Mouse (Mus musculus): ENCODE measurements around the gene Adh7. TPM values are rescaled to one million over a fixed set of nuclear protein-coding genes. Genes with fewer than 3 reads are reported as not detected.

The Adh7 gene
- polyA plus RNA-seq, 1 experiment, result 0.25 TPM

DNA sequence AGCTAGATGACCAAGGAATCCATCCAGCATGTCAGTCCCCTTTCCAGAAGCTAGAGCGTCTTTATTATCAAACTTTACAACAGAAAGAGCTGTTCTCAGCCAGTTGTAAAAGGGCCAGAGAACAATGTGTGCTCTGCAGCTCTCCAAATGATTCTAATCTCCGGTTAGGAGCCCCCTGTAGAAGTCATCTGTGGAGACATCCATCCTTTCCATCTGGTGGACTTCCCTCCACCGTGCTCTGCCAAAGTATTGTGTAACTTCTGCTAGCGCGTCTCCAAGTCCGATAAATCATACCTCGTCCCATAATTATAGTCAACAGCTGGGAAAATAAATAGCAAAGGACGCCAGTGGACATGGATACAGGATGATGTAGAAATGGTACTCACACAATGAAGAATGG is 31.2 kb downstream of the Adh7 start:
- peak overlapping the region; percentile 48 for H3K27ac ChIP-seq (ENCODE audit: insufficient read depth, low read depth, low read length)
- no peaks in the 10 kb centered on the region for H3K36me3 ChIP-seq (ENCODE audit: control insufficient read depth, insufficient read depth, low read length)
- peaks cover 24% of the 10 kb centered on the region for H3K4me1 ChIP-seq (ENCODE audit: control insufficient read depth, insufficient read depth, low read length)
- 60% methylated on average over 8 of the region's 8 CpGs for WGBS
- H3K4me3 ChIP-seq (ENCODE audit: insufficient read depth, low read depth, low read length), result no peak overlapping the region
- no peaks in the 10 kb centered on the region for H3K27me3 ChIP-seq (replicated peaks; ENCODE audit: control insufficient read depth, insufficient read depth, low read length)
- peak; percentile 77 for DNase-seq
- TF ChIP-seq POLR2A (IDR thresholded peaks at IDR 0.05; ENCODE audit: low read depth, low read length) (no peak), CTCF (conservative IDR thresholded peaks at IDR 0.05; ENCODE audit: insufficient read depth, insufficient read length, low read depth, low read length) (no peak)

DNA sequence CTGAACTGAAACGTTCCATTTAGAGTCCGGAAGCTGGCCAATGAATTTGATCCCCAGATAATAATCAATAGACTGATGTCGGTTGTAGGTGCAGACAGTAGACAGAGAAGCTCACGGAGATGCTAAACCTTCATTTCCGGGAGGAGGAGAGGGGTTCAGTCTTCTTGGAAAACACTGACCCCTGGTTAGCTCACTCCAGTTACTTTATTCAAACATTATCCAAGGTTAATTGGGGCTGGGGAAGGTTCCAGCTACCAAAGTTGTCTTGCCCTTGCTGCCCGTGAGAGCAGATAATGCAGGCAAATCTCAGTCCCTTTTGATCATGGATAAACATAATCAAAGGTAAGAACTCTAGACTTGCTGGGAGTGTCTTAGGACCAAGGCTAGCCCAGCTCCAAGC is 33.6 kb downstream of the Adh7 start:
- WGBS, result 45% methylated on average over 6 of the region's 6 CpGs
- peaks cover 16% of the 10 kb centered on the region; the same call in 1 of the 2 replicates for H3K4me1 ChIP-seq (ENCODE audit: control insufficient read depth, insufficient read depth, low read length)
- H3K36me3 ChIP-seq (ENCODE audit: control insufficient read depth, insufficient read depth, low read length), result no peaks in the 10 kb centered on the region
- peak overlapping the region; percentile 30 for H3K27ac ChIP-seq (ENCODE audit: insufficient read depth, low read depth, low read length)
- TF ChIP-seq CTCF (conservative IDR thresholded peaks at IDR 0.05; ENCODE audit: insufficient read depth, insufficient read length, low read depth, low read length), result no peak
- TF ChIP-seq POLR2A (IDR thresholded peaks at IDR 0.05; ENCODE audit: low read depth, low read length), result no peak
- H3K4me3 ChIP-seq (ENCODE audit: insufficient read depth, low read depth, low read length), result no peak overlapping the region
- no peaks in the 10 kb centered on the region for H3K27me3 ChIP-seq (replicated peaks; ENCODE audit: control insufficient read depth, insufficient read depth, low read length)
- DNase-seq, result peak; percentile 86

DNA sequence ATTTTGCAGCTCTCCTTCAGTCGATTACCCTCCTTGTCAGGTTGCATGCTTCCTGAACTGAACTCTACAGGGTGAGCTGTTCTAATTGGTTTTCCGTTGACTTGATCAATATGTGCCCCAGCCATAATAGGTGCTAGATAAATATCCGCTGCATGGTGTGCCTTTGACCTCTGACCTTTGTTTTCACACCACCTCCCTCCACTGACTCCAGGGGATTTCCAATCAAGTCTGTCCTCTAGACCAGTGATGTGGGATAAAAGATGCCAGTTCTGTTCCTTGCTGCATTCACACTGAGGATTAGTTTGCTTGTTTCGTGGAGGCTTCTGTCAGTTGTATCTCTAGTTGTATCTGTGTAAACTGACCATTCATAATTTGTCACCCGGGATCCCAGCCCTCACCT is 36.6 kb downstream of the Adh7 start:
- H3K4me1 ChIP-seq (ENCODE audit: control insufficient read depth, insufficient read depth, low read length), result peaks cover 4% of the 10 kb centered on the region; the same call in 1 of the 2 replicates
- no peak for TF ChIP-seq CTCF (conservative IDR thresholded peaks at IDR 0.05; ENCODE audit: insufficient read depth, insufficient read length, low read depth, low read length)
- no peak for TF ChIP-seq POLR2A (IDR thresholded peaks at IDR 0.05; ENCODE audit: low read depth, low read length)
- H3K27ac ChIP-seq (ENCODE audit: insufficient read depth, low read depth, low read length), result no peak overlapping the region
- DNase-seq, result no peak
- WGBS, result 66% methylated on average over 5 of the region's 5 CpGs
- H3K4me3 ChIP-seq (ENCODE audit: insufficient read depth, low read depth, low read length), result no peak overlapping the region
- no peaks in the 10 kb centered on the region for H3K27me3 ChIP-seq (replicated peaks; ENCODE audit: control insufficient read depth, insufficient read depth, low read length)
- H3K36me3 ChIP-seq (ENCODE audit: control insufficient read depth, insufficient read depth, low read length), result no peaks in the 10 kb centered on the region

DNA sequence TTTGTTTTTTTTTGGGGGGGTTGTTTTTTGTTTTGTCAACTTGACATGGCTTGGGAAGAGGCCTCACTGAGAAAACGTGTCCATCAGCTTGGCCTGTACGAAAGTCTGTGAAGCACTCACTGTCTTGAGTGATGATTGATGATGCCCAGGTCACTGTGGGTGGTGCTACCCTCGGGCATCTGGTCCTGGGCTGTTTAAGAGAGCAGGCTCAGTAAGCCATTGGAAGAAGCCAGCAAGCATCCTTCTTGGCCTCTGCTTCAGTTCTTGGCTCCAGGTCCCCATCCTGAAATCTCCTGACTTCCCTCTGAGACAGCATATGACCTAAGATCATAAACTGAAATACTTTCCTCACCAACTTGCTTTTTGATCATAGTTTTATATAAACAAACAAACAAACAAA is 37.8 kb downstream of the Adh7 start:
- Histone ChIP-seq H3K4me1 (ENCODE audit: control insufficient read depth, insufficient read depth, low read length) (peaks cover 4% of the 10 kb centered on the region; the same call in 1 of the 2 replicates), H3K27me3 (replicated peaks; ENCODE audit: control insufficient read depth, insufficient read depth, low read length) (no peaks in the 10 kb centered on the region), H3K4me3 (ENCODE audit: insufficient read depth, low read depth, low read length) (no peak overlapping the region), H3K36me3 (ENCODE audit: control insufficient read depth, insufficient read depth, low read length) (no peaks in the 10 kb centered on the region), H3K27ac (ENCODE audit: insufficient read depth, low read depth, low read length) (no peak overlapping the region)
- DNase-seq, result no peak
- TF ChIP-seq POLR2A (IDR thresholded peaks at IDR 0.05; ENCODE audit: low read depth, low read length) (no peak), CTCF (conservative IDR thresholded peaks at IDR 0.05; ENCODE audit: insufficient read depth, insufficient read length, low read depth, low read length) (no peak)
- 59% methylated on average over 3 of the region's 3 CpGs for WGBS

DNA sequence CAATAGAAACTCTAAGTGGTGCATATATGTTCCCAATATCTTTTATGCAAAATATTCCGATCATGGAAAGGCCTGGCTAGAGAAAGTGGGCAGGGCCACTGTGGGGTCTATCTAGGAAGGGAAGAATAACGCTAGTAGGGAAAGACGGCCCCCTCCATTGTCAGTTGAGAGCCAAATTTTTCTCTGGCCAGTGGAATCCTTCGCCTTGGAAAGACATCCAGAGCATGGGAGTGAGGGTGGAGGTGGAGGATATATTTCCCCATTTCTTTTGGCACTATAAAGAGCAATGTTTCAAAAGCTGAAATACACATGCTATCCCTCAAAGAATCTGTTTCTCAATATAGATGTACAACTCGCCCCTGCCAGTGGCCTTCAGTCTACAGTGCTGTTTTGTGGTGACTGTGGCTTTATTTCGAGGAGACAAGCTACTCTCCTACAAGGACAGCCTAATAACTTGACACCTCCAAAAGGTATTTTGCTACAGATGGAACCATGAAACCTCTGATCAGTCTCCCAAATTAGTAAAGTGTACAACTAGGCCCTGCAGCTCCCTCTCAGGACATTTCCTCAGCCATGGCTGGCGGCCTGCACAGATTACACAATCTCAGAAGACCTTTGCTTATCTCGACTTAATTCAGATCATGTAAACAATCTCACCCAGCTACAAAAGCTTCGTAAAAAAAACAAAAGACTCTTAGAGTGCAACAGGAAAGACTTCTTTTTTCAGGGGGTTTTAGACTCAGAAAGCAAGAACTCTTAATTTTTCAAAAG is 38.4 kb downstream of the Adh7 start:
- H3K36me3 ChIP-seq (ENCODE audit: control insufficient read depth, insufficient read depth, low read length), result no peaks in the 10 kb centered on the region
- peak; percentile 24 for DNase-seq
- TF ChIP-seq CTCF (conservative IDR thresholded peaks at IDR 0.05; ENCODE audit: insufficient read depth, insufficient read length, low read depth, low read length) (no peak), POLR2A (IDR thresholded peaks at IDR 0.05; ENCODE audit: low read depth, low read length) (no peak)
- peaks cover 4% of the 10 kb centered on the region; the same call in 1 of the 2 replicates for H3K4me1 ChIP-seq (ENCODE audit: control insufficient read depth, insufficient read depth, low read length)
- WGBS, result 81% methylated on average over 9 of the region's 9 CpGs
- no peaks in the 10 kb centered on the region for H3K27me3 ChIP-seq (replicated peaks; ENCODE audit: control insufficient read depth, insufficient read depth, low read length)
- no peak overlapping the region for H3K27ac ChIP-seq (ENCODE audit: insufficient read depth, low read depth, low read length)
- no peak overlapping the region for H3K4me3 ChIP-seq (ENCODE audit: insufficient read depth, low read depth, low read length)

DNA sequence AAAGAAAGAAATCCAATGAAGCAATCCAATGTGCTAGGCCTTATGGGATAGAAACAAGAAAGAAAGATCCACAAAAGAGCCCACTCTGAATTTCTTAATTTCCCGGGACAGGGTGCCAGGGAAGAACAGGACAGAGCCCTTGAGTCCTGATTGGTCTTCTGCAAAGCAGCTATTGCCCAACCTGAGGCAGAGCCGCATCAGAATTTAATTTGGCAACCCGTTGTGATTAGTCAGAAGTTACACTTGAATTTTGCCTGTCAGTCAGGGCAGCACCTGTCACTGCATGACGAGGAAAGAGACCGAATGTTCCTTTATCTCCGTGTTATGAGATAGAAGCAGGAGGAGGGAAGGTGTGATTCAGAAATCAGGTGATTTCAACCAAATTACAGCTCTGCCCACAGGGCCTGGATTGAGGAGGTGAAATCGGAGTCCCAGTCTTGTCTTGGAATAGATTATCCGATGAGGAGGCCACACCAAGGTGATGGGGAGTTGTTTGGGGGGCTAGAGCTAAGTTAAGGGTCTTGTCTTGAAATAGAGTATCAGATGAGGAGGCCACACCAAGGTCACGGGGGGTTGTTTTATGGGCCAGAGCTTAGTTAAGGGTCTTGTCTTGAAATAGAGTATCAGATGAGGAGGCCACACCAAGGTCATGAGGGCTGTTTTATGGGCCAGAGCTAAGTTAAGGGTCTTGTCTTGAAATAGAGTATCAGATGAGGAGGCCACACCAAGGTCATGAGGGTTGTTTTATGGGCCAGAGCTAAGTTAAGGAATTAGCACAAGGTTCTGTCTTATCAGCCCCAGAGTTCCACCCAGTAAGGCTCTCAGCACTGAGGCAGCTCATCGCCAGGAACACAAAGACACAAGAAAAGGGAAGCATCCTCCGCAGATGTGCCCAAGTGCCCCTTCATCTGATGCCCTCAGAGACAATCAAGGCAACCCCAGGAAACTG is 43.4 kb downstream of the Adh7 start, which contains the start of gene Adh1:
TSS of gene Adh1 (plus strand) at position 271 of the 949 bp plus-strand sequence.
- no peak for TF ChIP-seq CTCF (conservative IDR thresholded peaks at IDR 0.05; ENCODE audit: insufficient read depth, insufficient read length, low read depth, low read length)
- no peak for TF ChIP-seq POLR2A (IDR thresholded peaks at IDR 0.05; ENCODE audit: low read depth, low read length)
- Histone ChIP-seq H3K36me3 (ENCODE audit: control insufficient read depth, insufficient read depth, low read length) (no peaks in the 10 kb centered on the region), H3K27me3 (replicated peaks; ENCODE audit: control insufficient read depth, insufficient read depth, low read length) (no peaks in the 10 kb centered on the region), H3K4me3 (ENCODE audit: insufficient read depth, low read depth, low read length) (no peak within 1 kb of the TSS), H3K4me1 (ENCODE audit: control insufficient read depth, insufficient read depth, low read length) (no peaks in the 10 kb centered on the region; the same call in 1 of the 2 replicates), H3K27ac (ENCODE audit: insufficient read depth, low read depth, low read length) (no peak within 1 kb of the TSS)
- DNase-seq, result no peak
- WGBS, result 82% methylated on average over 11 of the region's 11 CpGs

Data from kidney, adult 2 months (tissue).